Mouse (Mus musculus): ENCODE results near the gene Pknox2. TPM values are rescaled to one million over a fixed set of nuclear protein-coding genes. Genes with fewer than 3 reads are reported as not detected.

Pknox2 gene
- polyA plus RNA-seq (2012; rRNA removed) = 1.8 and 2.0 TPM in 2 replicates

DNA sequence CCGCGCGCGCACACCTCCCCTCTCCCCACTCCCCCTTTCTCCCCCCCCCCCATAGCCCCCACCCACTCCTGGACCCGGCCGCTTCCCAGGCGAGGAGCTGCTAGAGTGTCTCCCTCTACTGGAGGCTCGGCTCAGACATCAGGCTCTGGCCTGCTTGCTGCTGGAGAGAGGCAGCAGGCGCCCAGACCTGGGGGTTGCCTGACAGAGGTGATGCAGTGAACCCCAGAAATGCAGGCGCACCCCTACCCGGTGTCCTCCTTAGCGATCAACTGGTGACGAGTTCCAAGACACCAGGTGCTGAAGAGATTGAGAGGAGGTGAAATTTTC lies at the start of gene Pknox2:
Pknox2 (minus strand) TSS at position 49 of the 327 bp plus-strand sequence.
- no peak for DNase-seq (ENCODE audit: low read depth, low spot score)
- WGBS = 2% methylated on average over 13 of the region's 13 CpGs

DNA sequence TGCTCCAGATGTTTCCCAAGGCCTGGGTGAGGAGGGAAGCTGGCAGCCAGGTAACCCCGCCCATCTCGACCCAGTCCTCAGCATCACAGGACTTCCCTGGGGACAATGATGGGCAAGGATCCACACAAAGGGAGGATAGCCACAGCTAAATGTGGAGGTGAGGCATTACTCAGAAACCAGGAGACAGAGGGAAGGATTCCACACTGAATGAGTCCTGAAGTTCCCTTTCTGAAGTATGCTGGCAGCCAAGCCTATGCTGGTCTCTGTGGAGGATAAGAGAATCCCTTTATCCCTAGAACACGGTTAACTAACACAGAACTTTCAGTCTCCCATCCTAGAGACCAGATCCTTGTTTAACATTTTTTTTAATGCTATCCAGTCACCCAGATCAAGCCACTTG lies 40.8 kb upstream of the Pknox2 start:
- no peak for DNase-seq (ENCODE audit: low read depth, low spot score)
- 79% methylated on average over 3 of the region's 3 CpGs for WGBS

DNA sequence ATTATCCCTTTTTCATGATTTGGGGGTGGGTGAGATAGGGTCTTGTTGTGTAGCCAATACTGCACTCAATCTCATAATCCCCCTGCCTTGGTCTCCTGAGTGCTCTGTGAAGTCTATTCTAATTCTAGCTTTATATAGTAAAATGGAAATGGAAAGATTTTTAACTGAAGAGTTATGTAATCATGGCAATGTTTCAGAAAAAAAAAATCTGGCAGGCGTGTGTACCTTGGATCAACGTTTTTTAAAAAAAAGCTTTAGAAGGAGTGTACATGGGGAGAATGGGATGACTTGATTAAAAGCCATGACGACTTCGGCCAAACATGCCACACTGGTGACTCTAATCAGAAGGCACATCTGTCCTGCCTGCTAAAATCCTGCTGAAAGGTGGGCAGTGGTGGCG lies 40.2 kb upstream of the Pknox2 start:
- no peak for DNase-seq (ENCODE audit: low read depth, low spot score)
- WGBS = 68% methylated on average over 5 of the region's 5 CpGs

DNA sequence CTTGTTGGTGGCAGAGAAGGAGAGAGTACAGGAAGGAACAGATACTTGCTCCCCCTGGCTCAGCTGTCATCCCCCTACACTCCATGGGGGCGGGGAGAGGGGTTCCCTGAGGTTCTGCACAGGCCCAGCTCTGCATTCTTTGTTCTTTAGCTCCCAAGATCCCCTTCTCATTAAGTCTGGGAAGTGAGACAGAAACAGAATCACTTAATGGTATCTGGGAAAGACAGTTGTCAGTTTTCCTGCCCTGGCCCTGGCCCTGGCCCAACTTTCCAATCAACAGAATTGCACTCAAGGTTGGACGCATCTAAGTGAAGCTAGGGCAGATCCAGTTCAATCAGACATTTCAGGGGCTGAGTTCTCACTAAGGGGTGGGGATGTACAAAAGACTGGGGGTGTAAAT lies 36.0 kb upstream of the Pknox2 start:
- WGBS = 64% methylated on average over 2 of the region's 2 CpGs
- no peak for DNase-seq (ENCODE audit: low read depth, low spot score)

DNA sequence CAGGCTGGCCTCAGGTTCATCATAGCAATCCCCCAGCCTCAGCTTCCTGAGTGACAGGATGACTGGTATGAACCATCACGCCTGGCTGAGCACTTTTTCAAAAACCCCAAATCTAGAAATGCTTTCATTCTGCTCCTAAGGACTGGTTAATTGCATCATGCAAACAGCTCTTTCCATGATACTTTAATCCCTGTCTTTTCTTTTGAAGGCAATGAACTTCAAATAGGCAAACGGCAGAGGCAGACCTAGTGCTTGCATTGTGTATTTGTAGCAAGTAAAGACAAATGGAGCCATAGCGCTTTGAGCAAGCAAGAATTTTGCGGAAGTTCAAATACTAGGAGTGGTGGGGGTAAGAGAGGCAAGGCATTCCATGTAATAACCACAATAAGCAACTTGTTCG lies 34.4 kb upstream of the Pknox2 start:
- DNase-seq (ENCODE audit: low read depth, low spot score) = no peak
- 75% methylated on average over 5 of the region's 5 CpGs for WGBS

DNA sequence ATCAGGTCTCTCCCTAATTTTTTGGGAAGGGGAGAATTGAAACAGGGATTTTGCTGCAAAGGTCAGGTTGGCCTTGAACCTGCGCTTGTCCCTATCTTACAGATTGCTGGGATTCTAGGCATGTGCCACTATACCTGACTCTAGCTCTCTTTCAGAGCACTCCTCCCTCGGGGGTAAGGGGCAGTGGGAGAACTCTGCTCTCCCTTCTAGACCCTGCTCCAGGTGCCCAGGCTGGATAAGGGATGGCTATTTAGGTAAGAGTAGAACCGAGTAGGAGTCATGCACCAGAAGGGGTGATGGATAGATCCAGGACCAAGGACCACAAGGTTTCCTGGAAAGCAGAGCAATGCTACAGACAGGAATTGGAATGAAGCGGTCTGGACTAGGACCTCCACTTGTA lies 32.4 kb upstream of the Pknox2 start:
- DNase-seq (ENCODE audit: low read depth, low spot score) = no peak
- 86% methylated on average over 4 of the region's 4 CpGs for WGBS

DNA sequence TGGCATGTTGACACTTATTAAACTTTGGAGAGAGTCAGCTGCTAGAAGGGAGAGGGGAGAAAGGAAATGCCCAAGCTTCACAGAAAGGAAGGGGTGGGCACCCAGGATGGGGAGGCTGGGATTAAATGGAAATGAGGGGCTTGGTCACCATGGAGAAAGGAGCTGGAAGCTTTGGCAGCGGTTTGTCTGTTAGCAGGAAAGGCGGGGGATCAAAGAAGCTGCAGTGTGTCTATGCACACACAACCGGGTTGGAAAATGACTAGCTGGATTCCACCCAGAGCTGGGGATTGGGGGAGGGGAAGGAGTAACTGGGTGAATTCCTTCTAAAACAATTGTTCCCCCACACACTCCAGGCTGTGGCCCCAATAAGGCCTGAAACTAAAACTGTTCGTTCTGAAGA lies 31.7 kb upstream of the Pknox2 start:
- 30% methylated on average over 4 of the region's 4 CpGs for WGBS
- DNase-seq (ENCODE audit: low read depth, low spot score) = no peak

DNA sequence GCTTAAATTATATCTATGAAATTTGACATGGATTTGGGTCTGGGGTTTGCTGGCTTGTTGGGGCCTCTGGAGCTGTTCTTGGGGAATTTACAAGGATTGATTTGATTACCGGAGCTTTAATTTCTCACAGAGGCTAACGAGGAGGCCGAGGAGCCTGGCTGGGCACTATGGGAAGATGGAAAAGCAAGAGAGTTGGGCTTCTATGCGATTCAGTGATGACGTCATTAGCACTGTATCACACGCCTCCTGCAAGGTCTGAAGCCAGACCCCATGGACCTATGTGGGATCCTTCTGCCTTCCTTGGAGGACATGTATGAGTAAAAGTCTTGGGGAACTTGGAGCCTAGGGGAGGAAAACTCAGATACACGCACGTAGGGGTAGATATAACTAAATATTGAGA lies 30.3 kb upstream of the Pknox2 start:
- DNase-seq (ENCODE audit: low read depth, low spot score) = no peak
- WGBS = 59% methylated on average over 8 of the region's 8 CpGs

DNA sequence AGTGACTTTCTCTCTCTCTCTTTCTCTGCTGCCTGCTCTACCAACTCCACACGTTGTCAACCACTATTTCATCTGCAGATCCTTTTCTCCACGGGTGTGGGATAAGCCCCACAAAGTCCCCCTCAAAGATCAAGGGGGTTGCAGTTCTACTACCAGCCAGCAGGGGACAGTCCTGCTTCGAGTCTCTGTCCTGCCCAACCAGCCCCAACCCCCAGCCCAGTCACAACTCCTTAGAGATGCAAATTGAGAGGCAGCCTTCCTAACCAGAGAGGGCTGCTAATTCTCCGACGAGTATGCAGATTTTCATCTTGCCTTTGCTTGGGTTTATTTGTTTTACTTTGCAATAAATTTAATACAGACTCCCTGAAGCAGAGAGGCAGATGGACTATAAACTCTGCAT lies 29.9 kb upstream of the Pknox2 start:
- 8% methylated on average over 5 of the region's 5 CpGs for WGBS
- no peak for DNase-seq (ENCODE audit: low read depth, low spot score)

DNA sequence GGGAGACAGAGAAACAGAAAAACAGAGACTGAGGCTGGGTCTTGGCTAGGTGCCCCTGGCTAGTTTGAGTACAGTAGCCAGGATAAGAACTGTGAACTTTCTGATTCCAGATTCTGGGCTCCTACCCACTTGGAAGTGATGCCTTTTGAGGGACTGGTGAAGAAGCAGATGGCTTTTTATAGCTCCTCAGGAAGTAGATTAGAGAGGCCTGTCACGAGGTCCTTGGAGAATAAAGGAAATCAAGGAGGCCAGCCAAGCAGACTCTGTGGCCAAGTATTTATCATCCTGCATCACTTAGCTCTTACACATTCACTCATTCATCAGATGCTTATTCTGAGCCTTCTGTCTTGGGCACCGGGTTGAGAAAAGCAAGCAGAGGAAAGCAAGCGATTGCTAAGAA lies 28.8 kb upstream of the Pknox2 start:
- 53% methylated on average over 3 of the region's 3 CpGs for WGBS
- DNase-seq (ENCODE audit: low read depth, low spot score) = no peak

DNA sequence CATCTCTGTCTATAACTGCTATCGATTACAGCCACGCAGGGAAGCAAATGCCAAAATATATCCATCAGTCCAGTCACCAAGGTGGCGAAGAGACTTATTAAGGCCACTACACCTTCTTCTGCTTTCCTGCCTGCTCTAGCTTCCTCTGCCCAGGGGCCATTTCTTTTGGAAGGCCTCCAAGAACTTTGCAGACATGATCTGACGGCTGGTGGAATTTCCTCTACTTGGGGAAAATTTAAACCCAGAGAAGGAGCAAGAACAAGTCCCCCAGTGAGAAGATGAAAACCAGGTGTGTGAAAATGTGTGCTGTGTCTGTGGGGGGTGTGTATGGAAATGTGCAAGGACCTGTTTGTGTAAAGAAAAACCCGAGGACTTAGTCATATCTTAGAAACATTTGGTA lies 26.2 kb upstream of the Pknox2 start:
- DNase-seq (ENCODE audit: low read depth, low spot score) = no peak
- WGBS = 62% methylated on average over 5 of the region's 5 CpGs

DNA sequence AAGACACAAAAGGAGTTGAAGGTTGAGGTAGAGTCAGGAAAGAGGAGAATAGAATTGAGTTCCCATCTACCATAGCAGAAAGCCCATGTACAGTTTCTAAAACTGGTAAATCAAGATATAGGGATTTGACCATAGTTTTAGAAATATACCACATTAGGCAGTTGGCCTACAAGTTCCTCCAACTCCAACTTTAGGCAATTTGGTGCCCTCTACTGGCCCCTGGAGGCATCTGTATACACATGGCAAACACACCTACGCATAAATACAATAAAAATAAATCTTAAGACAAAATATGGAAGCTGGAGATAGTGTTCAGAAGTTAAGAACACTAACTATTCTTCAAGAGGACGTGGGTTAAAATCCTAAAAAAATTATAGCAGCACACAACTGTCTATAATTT lies 19.7 kb upstream of the Pknox2 start:
- no peak for DNase-seq (ENCODE audit: low read depth, low spot score)

DNA sequence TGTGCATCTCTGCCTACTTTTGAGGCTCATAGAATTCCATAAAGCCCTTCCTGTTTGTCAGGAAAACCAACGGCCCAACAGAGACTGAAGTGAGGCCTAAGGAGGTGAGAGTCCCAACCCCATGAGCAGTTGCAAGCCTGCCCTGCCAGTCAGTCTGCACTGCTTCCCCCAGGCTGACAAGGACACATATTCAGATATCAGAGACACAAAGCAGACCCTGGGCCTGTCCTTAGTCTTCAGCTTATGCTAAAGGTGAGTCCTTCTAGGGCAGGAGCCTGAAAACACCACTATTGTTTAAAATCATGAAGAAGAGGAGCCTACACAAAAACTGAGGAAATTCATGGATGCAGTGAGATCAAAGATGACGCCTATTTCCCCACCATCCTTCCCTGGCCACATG lies 13.5 kb upstream of the Pknox2 start:
- DNase-seq (ENCODE audit: low read depth, low spot score) = no peak
- WGBS = 67% methylated on average over 2 of the region's 2 CpGs

More for the DNA sequence above, 19.7 kb upstream of the Pknox2 start:
- 86% methylated on average over 2 of the region's 2 CpGs for WGBS

DNA sequence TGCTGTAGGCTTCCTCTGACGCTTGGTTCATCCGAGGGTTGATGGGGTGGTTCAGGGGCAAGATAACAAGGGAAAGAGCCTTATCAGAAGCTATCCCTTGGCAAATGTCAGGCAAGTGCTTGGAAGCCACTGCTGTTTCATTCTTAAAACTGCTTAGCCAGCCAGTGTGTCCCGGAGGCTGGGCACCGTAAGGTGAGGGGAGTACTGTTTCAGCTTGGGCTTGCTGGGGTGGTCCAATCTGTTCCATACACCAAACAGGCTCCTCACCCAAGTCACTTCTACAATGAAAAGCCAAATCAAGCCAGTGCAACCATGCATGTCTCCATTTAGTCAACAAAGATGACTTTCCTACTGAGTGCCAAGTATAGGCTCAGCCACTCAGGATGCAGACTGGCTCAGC lies 679 bp upstream of the Pknox2 start:
- no peak for DNase-seq (ENCODE audit: low read depth, low spot score)
- 74% methylated on average over 4 of the region's 4 CpGs for WGBS

DNA sequence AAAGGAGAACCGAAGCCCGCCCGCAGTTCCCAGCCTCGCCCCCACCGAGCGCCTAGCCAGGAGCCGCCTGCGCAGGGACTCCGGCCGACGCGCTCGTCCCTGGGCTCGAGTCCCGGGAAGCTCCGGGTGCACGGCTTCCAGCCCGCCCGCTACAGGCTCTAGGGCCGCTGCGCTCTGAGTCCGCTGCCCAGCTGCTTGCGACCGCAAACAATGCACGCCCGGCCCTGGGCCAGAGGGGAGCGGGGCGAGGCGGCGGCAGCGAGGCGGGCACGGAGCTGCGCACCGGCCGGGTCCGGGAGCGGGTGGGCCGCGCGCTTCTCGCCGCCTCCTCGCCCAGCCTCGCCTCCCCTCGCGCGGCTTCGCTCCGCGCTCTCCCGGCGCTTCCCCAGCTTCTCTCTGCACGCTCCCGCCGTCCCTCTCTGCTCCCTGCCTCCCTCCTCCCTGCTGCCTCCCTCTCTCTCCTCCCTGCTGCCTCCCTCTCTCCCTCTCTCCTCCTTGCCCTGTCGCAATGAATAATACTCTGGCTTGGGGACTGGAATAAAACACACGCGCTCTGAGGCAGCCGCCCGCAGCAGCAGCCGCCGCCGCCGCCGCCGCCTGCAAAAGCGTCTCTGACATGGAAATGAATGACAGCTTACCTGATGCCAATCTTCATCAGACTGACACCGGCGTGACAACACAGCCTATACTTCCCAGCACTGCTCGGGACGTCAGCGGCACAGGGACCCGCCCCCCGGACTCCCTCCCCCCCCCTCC lies 426 bp downstream of the Pknox2 start:
- no peak for DNase-seq (ENCODE audit: low read depth, low spot score)
- WGBS = under 1% methylated on average over 75 of the region's 75 CpGs

DNA sequence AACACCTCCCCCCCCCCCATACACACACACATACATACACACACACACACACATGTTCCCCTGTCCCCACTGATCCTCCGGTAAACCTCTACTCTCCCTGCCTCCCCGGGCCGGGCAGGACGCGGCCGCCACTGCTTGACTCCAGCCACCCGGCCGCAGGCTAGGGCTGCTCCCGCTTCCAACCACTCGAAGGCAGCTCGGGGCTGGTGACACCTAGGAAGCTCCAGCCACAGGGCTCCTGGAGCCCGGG lies 929 bp downstream of the Pknox2 start:
- no peak for DNase-seq (ENCODE audit: low read depth, low spot score)

DNA sequence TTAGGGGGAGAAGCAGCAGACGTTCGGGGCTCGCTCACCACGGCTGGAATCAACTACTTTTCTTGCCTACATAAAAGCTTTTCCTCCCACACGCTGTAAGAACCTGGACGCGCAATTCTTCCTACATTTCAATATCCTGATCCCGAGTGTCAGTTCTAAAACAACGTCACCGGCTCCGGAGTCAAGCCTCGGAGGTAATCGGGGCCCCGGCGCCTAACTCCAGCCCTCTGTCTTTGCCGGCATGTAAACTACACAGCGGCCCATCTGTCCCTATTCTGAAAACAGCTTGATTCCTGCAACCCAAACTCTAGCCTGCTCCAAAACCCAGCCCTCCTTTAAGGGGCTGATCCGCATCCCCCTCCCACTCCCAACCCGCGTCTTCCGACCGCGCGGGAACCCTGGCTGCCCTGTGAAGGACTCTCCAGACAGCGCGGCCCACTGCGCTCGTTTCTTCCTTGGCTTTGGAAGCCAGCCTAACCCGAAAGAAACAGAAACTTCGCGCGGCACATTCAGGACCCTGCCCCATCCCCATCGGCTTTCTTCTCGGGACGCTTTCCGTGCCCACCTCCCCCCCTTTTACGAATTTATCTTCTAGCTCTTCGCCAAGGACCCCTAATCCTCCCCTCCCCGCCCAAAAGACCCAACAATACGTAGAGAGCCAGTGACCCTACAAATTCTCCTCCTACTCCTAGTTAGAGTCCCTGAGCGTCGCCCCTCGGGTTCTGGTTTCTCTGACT lies 1.4 kb downstream of the Pknox2 start:
- no peak for DNase-seq (ENCODE audit: low read depth, low spot score)
- WGBS = under 1% methylated on average over 43 of the region's 43 CpGs

More for the DNA sequence above, 929 bp downstream of the Pknox2 start:
- WGBS = 1% methylated on average over 12 of the region's 12 CpGs

DNA sequence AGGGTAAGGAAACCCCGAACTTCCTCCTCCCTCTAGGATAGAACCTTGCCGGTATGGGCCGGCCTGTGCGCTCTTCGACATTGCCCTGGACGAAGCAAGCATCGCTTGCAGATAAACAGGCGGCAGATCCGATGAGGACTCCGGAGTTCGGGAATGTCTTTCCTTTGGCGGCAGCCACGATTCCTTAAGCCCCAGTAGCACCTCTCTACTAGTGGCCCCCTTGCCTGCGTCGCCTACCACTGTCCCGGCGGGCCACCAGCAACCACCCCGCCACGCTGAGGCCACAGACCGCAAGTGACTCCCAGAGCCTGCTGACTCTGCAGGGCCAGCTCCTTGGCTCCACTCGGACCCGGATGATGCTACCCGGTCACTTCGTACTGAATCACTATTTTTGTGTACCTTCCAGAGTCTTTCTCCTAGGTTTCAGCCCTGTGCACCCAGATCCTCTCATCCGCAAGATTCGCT lies 2.0 kb downstream of the Pknox2 start:
- WGBS = 4% methylated on average over 26 of the region's 26 CpGs
- DNase-seq (ENCODE audit: low read depth, low spot score) = no peak

DNA sequence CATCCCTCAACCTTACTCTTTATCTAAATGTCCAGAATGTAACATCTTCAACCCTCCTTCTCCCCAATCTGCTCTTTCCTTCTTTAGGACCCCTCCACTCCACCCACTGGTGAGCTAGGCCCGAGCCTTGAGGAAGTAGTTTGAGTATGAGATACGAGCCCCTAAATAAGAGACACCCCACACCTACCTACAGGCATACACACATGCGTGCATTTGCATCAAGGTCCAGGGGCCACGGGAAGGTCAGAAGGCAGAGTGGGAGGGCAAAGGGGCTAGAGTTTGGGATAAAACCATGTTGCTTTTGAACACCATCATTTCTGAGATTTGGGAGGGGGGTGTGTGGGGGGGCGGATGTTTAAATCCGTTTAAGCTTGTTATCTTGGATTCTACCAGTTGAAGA lies 2.5 kb downstream of the Pknox2 start:
- WGBS = 25% methylated on average over 6 of the region's 6 CpGs
- no peak for DNase-seq (ENCODE audit: low read depth, low spot score)

DNA sequence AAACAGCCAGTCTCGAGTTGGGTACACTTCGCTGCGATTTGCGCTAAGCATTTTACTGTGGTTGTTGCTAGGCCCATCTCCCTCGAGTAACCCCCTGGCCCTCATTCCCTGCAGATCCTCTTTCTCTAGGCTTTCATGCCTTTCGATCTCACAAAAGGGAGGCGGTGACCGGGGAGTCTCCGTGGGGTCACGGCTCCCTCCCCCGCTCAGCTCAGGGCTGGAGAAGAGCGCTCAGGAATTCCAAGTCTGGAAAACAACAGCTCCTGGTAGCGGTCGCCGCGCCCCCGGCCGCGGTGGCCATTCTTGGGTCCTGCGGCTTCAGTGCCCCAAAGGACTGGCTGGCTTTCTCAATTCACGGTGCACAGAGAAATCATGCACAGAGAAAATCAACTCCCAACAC lies 3.0 kb downstream of the Pknox2 start:
- DNase-seq (ENCODE audit: low read depth, low spot score) = no peak
- 15% methylated on average over 21 of the region's 21 CpGs for WGBS

DNA sequence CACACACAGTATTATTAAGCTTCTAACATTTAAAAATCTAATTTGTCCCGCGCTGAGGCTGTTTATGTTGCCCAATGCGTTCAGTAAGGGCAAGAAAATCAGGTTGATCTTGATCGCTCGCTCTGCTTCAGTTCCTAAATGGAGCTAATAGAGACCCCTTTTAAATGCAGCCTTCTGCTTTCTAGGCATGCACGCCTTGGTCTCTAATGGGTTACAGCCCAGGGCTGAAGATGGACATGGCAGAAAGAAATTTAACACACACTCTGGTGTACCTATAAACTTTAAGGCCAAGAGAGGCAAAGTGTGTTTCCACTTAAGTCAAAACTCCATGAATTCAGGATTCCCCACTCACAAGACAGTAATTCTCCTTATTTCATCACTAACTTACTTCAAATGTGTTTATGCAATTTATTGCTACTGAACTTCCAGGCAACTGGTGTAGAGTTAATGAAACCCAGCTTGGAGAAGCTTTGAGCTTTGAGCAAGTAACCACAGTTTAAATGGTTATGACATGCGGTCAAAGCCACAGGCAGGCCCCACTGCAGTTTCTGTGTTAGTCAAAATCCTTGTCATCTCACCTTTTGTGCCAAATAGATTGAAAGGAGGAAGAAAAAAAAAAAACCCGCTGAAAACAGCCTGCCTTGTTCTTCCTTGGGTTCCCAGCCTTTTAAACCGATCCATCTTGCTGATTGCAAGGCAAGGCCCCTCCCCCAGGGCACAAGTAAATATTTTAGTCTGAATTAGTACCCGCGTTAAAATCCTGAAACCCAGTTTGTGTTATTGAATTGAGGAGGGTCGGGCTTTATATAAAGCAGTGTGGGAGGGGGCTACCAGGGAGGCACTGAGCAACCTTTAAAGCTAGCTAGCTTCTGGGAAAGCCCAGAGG lies 3.9 kb downstream of the Pknox2 start:
- DNase-seq (ENCODE audit: low read depth, low spot score) = no peak
- WGBS = 53% methylated on average over 12 of the region's 12 CpGs

All from large intestine, adult 2 months (tissue).